Mouse (Mus musculus) brain, adult 2 months (tissue): ENCODE results near the gene Cmtm4.
A peak's percentile ranks its signal among the peaks of the same experiment; 100 is the strongest.

Experiments
- DNase-seq: peaks from one replicate; pipeline ENCODE4 v3.0.0; 2011; ENCODE audit warnings: low read depth, low spot score

Cmtm4 gene

GRCm38 (mm10) chr8:104374864-104375846, 20.5 kb downstream of the Cmtm4 start:
- peak; percentile 68 for DNase-seq

GRCm38 (mm10) chr8:104374269-104374668, 21.3 kb downstream of the Cmtm4 start:
- no peak for DNase-seq

- DNase-seq: peak; percentile 65
Measured at GRCm38 (mm10) chr8:104373779-104374178, 21.8 kb downstream of the Cmtm4 start.

DNA sequence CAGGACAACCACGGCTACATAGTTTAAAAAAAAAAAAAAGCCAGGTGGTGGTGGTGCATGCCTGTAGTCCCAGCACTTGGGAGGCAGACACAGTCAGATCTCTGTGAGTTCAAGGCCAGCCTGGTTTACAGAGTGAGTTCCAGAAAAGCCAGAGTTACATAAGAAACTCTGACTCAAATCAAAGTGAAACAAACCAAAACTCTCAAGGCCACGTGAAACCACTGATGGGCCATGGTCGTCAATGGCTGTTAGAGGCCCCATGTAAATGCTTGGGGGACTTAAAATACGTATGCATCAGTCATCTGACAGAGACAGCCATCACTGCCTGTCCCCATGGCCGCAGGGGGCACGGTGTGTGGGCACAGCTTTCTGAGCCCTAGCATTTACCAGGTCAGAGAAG, 24.5 kb downstream of the Cmtm4 start:
- no peak for DNase-seq

DNA sequence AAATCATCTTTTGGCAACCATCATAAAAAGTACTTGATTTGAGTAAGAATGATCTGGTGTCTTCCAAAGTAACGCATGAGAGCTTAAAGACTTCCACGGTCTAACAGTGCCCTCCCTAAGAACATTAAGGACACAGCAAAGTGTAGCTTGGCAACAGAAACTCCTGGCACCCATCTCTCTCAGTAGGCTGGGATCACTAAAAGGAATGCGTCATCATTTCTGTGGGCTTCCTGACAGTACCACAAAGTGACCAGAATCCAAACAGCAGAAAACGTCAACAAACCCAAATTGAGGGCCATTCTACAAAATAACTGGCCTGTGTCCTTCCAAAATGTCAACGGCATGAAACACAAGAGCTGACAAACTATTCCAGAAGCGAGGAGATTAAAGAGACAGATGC, 25.5 kb downstream of the Cmtm4 start:
- peak; percentile 71 for DNase-seq

GRCm38 (mm10) chr8:104369591-104369990, 26.0 kb downstream of the Cmtm4 start:
- DNase-seq: no peak

GRCm38 (mm10) chr8:104367398-104367797, 28.2 kb downstream of the Cmtm4 start:
- no peak for DNase-seq

DNA sequence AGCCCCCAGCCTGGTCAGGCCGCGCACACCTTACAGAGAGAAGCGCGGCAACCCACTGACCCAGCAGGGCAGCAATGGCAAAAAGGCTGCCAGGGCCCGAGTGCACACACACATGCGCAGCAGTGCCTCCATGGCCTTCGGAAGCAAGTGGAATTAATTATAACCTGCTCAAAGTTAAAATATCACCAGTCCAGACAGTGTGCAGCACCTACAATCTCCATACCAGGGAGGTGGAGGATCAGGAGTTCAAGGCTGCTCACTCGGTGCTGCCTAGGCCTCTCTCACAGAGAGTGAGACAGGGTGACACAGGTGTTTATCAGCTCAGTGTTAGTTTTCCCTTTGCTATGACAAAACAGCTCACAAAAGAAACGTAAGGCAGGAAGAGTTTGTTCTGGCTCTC, 29.9 kb downstream of the Cmtm4 start:
- DNase-seq: no peak

DNA sequence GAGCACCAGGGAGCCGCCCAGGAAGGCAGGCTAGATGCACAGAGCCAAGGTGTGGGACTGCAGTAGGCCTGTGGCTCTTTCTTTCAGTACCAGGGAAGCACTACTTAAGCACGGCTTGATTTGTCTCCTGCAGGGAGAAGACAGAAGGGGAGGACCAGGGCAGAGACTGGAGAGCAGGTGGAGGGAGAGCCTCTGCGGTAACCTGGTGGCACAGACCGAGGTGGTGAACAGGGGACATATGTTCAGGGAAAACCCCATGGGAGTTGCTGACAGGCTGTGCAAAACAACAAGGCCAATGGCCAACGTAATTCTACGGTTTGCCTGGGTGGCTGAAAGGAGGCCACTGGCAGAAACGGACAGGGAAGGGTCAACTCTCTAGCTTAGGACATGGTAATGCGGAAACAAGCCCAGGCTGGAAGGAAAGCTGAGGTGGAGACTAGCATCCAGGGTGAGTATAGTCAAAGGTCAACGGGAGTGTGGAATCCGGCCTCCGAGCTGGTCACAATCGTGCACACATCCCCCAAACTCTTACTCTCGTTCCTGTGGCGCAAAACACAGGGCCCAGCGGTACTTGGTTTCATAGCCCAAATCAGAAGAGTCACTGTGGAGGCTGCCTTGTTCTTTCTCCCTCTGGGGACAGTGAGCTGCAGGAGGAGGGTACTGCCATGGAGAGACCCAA, 35.7 kb downstream of the Cmtm4 start:
- peak; percentile 83 for DNase-seq

DNA sequence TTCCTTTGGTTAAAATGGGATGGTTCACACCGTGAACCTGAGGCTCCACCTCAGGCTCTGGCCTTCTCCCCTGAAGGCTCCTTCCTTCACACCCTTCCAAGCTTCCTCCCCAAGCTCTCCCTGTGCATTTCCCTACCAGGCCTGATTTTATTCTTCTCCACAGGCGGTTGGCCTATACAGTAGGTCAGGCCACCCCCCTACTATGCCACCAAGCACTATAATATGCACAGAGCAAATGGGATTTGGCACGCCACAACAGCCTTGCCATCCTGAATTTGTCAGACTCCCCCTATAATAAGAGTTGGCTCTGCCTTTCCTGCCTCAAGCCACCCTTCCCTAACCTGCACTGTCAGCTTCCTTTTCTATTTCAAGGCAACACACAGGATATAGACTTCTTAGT, 37.0 kb downstream of the Cmtm4 start:
- no peak for DNase-seq

- no peak for DNase-seq
Measured at GRCm38 (mm10) chr8:104354504-104354903, 41.1 kb downstream of the Cmtm4 start.

- DNase-seq: no peak
Measured at GRCm38 (mm10) chr8:104353186-104353585, 42.4 kb downstream of the Cmtm4 start.

DNA sequence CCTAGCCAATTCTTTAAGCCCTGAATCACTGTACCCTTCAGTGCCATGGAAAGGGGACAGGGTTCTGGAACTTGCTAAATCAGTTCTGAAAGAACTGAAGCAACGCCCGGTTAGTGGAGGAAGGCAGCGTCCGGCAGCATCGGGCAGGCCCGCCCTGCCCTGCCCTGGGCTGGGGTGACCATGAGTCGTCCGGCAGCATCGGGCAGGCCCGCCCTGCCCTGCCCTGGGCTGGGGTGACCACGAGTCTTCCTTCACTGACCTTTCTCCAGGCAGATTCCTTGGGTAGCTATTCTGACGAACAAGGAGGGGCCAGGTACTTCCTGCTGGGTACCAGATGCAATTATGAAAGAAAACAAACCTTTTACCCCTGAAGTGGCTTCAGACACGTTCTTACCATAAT, 45.6 kb downstream of the Cmtm4 start:
- no peak for DNase-seq

DNA sequence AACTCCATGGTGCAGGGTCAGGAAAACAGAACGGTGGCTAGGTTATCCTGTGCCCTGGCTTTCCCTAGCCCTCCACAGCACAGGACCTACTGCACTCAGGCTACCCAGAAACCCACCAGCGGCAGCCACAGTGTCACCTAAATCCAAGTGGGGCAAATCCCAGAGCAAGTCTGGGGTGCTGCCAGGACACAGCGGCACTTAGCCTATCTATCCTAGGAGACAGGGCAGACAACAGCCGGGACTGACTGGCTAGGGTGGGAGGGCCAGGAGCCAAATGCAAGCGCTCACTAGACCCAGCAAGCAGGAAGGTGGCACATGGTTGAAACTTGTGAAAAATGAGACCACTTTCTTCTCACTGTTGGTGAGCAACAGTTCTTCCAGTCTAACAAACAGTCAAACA, 46.6 kb downstream of the Cmtm4 start:
- DNase-seq: no peak

GRCm38 (mm10) chr8:104346706-104347105, 48.9 kb downstream of the Cmtm4 start:
- DNase-seq: no peak

- no peak for DNase-seq
Measured at GRCm38 (mm10) chr8:104344622-104345021, 51.0 kb downstream of the Cmtm4 start.

DNA sequence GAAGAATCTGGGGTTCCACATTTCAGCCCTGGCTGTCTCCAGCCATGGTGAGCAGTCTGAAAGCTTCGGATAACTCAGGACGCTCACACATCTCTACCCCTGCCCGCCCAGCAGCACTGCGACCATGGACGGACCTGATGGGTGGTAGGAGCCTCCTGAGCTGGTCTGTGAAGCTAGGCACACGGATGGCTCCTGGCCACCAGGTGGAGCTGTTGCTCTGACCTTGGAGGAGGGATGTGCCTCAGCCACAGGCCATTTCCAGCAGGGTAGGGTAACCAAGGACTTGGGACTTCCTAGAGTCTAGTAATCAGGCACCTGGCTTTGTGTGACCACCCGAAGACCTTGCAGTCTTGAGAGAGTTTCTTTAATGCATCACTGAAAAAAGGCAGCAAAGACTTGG, 51.6 kb downstream of the Cmtm4 start:
- DNase-seq: peak; percentile 95

DNA sequence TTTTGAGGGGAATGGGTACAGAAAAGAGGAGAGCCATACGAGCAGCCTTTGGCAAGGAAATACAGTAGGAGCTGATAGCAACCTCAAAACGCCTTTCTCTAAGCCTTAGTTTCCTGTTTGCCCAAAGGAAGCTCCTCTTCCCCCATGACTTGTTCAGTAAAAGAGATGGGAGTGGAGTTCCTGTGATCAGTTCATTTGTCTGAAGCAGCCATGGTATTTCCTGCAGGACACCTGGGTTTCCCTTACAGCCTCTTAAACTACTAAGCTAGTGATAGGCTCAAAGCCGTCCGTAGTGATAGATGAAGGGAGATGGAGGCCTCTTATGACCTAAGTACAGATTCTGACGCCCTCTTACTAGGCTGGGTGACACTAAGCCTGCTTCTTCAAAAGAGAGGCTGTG, 53.2 kb downstream of the Cmtm4 start:
- DNase-seq: no peak

DNA sequence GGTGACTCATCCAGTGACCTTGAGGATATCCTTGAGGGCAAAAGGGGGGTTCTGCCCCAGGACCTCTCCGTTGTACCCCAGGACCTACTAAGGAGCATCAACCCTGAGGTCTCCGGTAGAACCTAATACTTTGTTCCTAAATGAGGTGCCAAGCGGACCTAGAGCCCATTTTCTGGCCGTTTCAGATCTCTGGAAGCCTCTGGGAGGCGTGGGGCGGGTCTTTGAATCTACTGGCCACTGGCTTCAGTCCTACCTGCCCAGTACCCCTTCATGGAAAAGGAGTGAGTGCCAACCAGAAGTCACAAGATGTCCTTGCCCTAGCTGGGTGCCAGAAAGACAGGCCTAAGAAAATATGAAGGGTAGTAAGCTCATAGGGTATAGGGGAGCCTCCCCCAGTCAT, 53.9 kb downstream of the Cmtm4 start:
- no peak for DNase-seq

GRCm38 (mm10) chr8:104341106-104341561, 54.5 kb downstream of the Cmtm4 start:
- DNase-seq: peak; percentile 62

GRCm38 (mm10) chr8:104340233-104341105, 55.1 kb downstream of the Cmtm4 start:
- peak; percentile 59 for DNase-seq

DNA sequence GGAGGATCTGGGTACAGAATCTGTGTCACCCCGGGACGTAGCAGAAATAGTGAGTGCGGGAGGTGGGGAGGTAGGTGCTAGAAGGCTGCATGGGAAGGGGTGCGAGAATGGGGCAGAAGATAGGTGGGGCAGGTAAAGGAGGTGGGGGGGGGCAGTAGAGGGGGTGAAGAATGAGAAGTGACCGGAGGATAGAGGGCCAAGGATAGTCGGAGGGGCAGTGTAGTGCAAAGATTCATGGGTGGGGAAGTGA, 55.7 kb downstream of the Cmtm4 start:
- DNase-seq: no peak
